Mouse (Mus musculus): ENCODE results near the gene Syt13. TPM values are rescaled to one million over a fixed set of nuclear protein-coding genes. Genes with fewer than 3 reads are reported as not detected.

Gene Syt13
- total and polyA plus RNA-seq, 3 experiments = not detected

- DNase-seq (ENCODE audit: extremely low read depth) = no peak
- H3K4me2 ChIP-seq (ENCODE audit: insufficient read depth, low read depth, poor library complexity, severe bottlenecking) = no peak overlapping the region
- dilution Hi-C loops (cut with MboI; ENCODE audit: extremely low pct_ligation_motif_present, extremely low pct_unique_long_range_greater_than_20kb, low sequenced_read_pairs) (no loop called here), in situ Hi-C loops (cut with MboI; ENCODE audit: low pct_ligation_motif_present, low pct_unique_long_range_greater_than_20kb, low sequenced_read_pairs) (no loop called here)
- no peak overlapping the region for H3K9ac ChIP-seq (ENCODE audit: insufficient read depth, low read depth)
- TF ChIP-seq BHLHE40 (IDR thresholded peaks at IDR 0.05; ENCODE audit: low read depth, low read length) = no peak
- no peak for TF ChIP-seq CHD2 (IDR thresholded peaks at IDR 0.05; ENCODE audit: low read length)
- no peak for TF ChIP-seq MXI1 (IDR thresholded peaks at IDR 0.05; ENCODE audit: low read depth, low read length)
- no peak for TF ChIP-seq ELF1 (IDR thresholded peaks at IDR 0.05; ENCODE audit: low read depth, low read length)
- TF ChIP-seq POLR2A (IDR thresholded peaks at IDR 0.05; ENCODE audit: low read depth, low read length) = no peak
- no peak for TF ChIP-seq ZKSCAN1 (IDR thresholded peaks at IDR 0.05; ENCODE audit: borderline replicate concordance, low read depth, low read length)
- TF ChIP-seq USF1 (IDR thresholded peaks at IDR 0.05; ENCODE audit: low read depth, low read length) = no peak
- no peak for TF ChIP-seq TCF12 (IDR thresholded peaks at IDR 0.05; ENCODE audit: low read depth, low read length)
- TF ChIP-seq NRF1 (IDR thresholded peaks at IDR 0.05; ENCODE audit: low read depth, low read length) = no peak
- TF ChIP-seq ZMIZ1 (IDR thresholded peaks at IDR 0.05; ENCODE audit: low read depth, low read length) = no peak
- TF ChIP-seq ZNF384 (IDR thresholded peaks at IDR 0.05; ENCODE audit: low read depth, low read length) = no peak
- no peak for TF ChIP-seq TBP (conservative IDR thresholded peaks at IDR 0.05; ENCODE audit: low read depth, low read length)
- TF ChIP-seq CTCF (conservative IDR thresholded peaks at IDR 0.05 in 1 of 2, IDR thresholded peaks at IDR 0.05 in 1 of 2; ENCODE audit: low read depth in 2 of 2, low read length in 2 of 2) = no peak
- TF ChIP-seq MAZ (IDR thresholded peaks at IDR 0.05; ENCODE audit: low read depth, low read length) = no peak
- TF ChIP-seq PAX5 (IDR thresholded peaks at IDR 0.05; ENCODE audit: low read length) = no peak
- TF ChIP-seq SMC3 (IDR thresholded peaks at IDR 0.05; ENCODE audit: low read depth, low read length) = no peak
- TF ChIP-seq JUND (conservative IDR thresholded peaks at IDR 0.05; ENCODE audit: low read depth, low read length) = no peak
- no peak for TF ChIP-seq EP300 (IDR thresholded peaks at IDR 0.05; ENCODE audit: low read length)
- H3K4me3 ChIP-seq (replicated peaks in 1 of 3; ENCODE audit: low read depth in 2 of 3, low read length in 2 of 3, poor library complexity in 1 of 3) = no peak overlapping the region
- H3K4me1 ChIP-seq (ENCODE audit: control insufficient read depth in 1 of 2, insufficient read depth in 2 of 2) = no peaks in the 10 kb centered on the region
- peaks cover 83% of the 10 kb centered on the region for H3K27me3 ChIP-seq (replicated peaks)
- no peaks in the 10 kb centered on the region for H3K79me2 ChIP-seq (replicated peaks; ENCODE audit: control insufficient read depth, extremely low read depth, insufficient read depth, poor library complexity, severe bottlenecking)
- H3K9me3 ChIP-seq (replicated peaks; ENCODE audit: low read length) = peaks cover 2% of the 10 kb centered on the region
- H3K27ac ChIP-seq (ENCODE audit: insufficient read depth, low read depth) = no peak overlapping the region
- no peaks in the 10 kb centered on the region for H3K36me3 ChIP-seq (replicated peaks in 1 of 2; ENCODE audit: control insufficient read depth in 1 of 2, insufficient read depth in 1 of 2, low read length in 1 of 2)
Observed at GRCm38 (mm10) chr2:92870139-92870836, 44.6 kb upstream of the Syt13 start.

DNA sequence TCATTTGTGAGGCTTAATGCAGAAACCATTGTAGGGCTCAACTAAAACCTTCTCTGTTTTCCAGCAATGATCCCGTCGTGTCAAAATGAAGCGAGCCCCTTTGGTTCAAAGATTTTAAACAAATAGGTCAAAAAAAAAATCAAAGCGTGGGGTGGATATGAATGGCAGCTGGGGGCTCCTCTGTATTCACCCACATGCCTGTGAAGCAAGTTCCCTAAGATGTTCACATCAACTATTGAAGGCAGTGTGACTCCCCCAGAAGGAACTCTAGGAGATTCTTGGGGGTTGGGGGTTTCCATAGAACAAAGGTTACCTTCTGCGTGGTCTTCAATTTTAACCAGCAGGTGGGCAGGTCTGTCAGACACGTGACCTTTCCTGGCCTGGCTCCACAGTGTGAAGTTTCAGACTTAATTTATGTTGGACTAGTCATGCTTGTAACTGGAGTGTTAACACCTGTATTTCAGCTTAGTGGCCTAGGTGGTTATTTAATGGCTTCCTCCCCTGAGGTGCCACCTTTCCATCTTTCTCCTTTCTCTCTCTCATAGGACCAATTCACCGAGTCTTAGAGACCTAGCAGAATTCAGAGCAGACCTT lies 43.7 kb upstream of the Syt13 start:
- dilution Hi-C loops (cut with MboI; ENCODE audit: extremely low pct_ligation_motif_present, extremely low pct_unique_long_range_greater_than_20kb, low sequenced_read_pairs) = no loop called here
- TF ChIP-seq NELFE (IDR thresholded peaks at IDR 0.05; ENCODE audit: low read depth, low read length) (no peak), GABPA (IDR thresholded peaks at IDR 0.05; ENCODE audit: insufficient replicate concordance, low read depth, low read length) (no peak), MAZ (IDR thresholded peaks at IDR 0.05; ENCODE audit: low read depth, low read length) (no peak), JUN (IDR thresholded peaks at IDR 0.05; ENCODE audit: insufficient read depth, low read depth, low read length) (no peak), MAX (IDR thresholded peaks at IDR 0.05; ENCODE audit: low read length) (no peak), MEF2A (IDR thresholded peaks at IDR 0.05; ENCODE audit: borderline replicate concordance, low read depth, low read length) (no peak), ZKSCAN1 (IDR thresholded peaks at IDR 0.05; ENCODE audit: borderline replicate concordance, low read depth, low read length) (no peak), ZC3H11A (IDR thresholded peaks at IDR 0.05; ENCODE audit: low read depth, low read length) (no peak)
- Histone ChIP-seq H3K27ac (ENCODE audit: insufficient read depth, low read depth) (no peak overlapping the region), H3K79me2 (replicated peaks; ENCODE audit: control insufficient read depth, extremely low read depth, insufficient read depth, poor library complexity, severe bottlenecking) (no peaks in the 10 kb centered on the region), H3K4me2 (ENCODE audit: insufficient read depth, low read depth, poor library complexity, severe bottlenecking) (no peak overlapping the region), H3K4me1 (ENCODE audit: control insufficient read depth in 1 of 2, insufficient read depth in 2 of 2) (no peaks in the 10 kb centered on the region; a peak in 1 of 4 replicates), H3K9me3 (replicated peaks; ENCODE audit: low read length) (peaks cover 2% of the 10 kb centered on the region), H3K36me3 (replicated peaks in 1 of 2; ENCODE audit: control insufficient read depth in 1 of 2, insufficient read depth in 1 of 2, low read length in 1 of 2) (no peaks in the 10 kb centered on the region), H3K27me3 (replicated peaks) (peaks cover 84% of the 10 kb centered on the region), H3K4me3 (replicated peaks in 1 of 3; ENCODE audit: low read depth in 2 of 3, low read length in 2 of 3, poor library complexity in 1 of 3) (no peak overlapping the region), H3K9ac (ENCODE audit: insufficient read depth, low read depth) (no peak overlapping the region)
- DNase-seq (ENCODE audit: extremely low read depth) = no peak
- in situ Hi-C loops (cut with MboI; ENCODE audit: low pct_ligation_motif_present, low pct_unique_long_range_greater_than_20kb, low sequenced_read_pairs) = no loop called here

Measured in CH12.LX (cell line).